Mouse (Mus musculus) lung, embryonic 14.5 days (tissue): Measurements from ENCODE around the gene Zfp524. TPM values are rescaled to one million over a fixed set of nuclear protein-coding genes. Genes with fewer than 3 reads are reported as not detected.

ENCODE experiments used
- ATAC-seq: fragments of 200-750 bp; cut with Nextera tagmentation; 2 replicates; pipeline ENCODE4 v1.8.0; 2017; ENCODE audit warnings: mild to moderate bottlenecking, moderate TSS enrichment, moderate library complexity; ENCODE audit not compliant: insufficient read depth
- DNase-seq: peaks from one replicate; pipeline ENCODE4 v3.0.0-alpha.2; 2015
- H3K27ac ChIP-seq: fragments of 300-500 bp; sonication (generic); 2 replicates; pipeline ENCODE4 v1.5.1; 2014; ENCODE audit warnings: low read depth, mild to moderate bottlenecking, moderate library complexity
- H3K27me3 ChIP-seq: fragments of 300-500 bp; sonication (generic); 2 replicates; pipeline ENCODE4 v1.6.1; 2014; ENCODE audit warnings: low read length, control low read depth; ENCODE audit not compliant: insufficient read depth
- H3K36me3 ChIP-seq: fragments of 300-500 bp; sonication (generic); 2 replicates; pipeline ENCODE4 v1.6.1; 2014; ENCODE audit warnings: control low read depth; ENCODE audit not compliant: insufficient read depth
- H3K4me1 ChIP-seq: fragments of 300-500 bp; sonication (generic); 2 replicates; pipeline ENCODE4 v1.6.1; 2014; ENCODE audit warnings: antibody characterized with exemption, control low read depth; ENCODE audit not compliant: insufficient read depth
- H3K4me2 ChIP-seq: fragments of 300-500 bp; sonication (generic); 2 replicates; pipeline ENCODE4 v1.6.1; 2014; ENCODE audit warnings: mild to moderate bottlenecking
- H3K4me3 ChIP-seq: fragments of 300-500 bp; sonication (generic); 2 replicates; pipeline ENCODE4 v1.5.1; 2014; ENCODE audit warnings: low read depth, low read length
- H3K9ac ChIP-seq: fragments of 300-500 bp; sonication (generic); 2 replicates; pipeline ENCODE4 v1.6.1; 2014
- H3K9me3 ChIP-seq: fragments of 300-500 bp; sonication (generic); 2 replicates; pipeline ENCODE4 v1.6.1; 2016; ENCODE audit warnings: low read depth, low read length, control low read depth
- CTCF ChIP-seq: IDR thresholded peaks from 2 replicates; pipeline ENCODE4 v1.5.1; 2016; ENCODE audit warnings: antibody characterized with exemption, low read depth
- WGBS: fragments of 180-500 bp; shearing (Covaris S2); extraction: QIAGEN DNeasy Blood & Tissue Kit; methylation state at CpG from one replicate; pipeline ENCODE4 v1.1.7; 2014; 5-methylcytosine and 5-hydroxymethylcytosine counted together
- polyA plus RNA-seq: library from polyadenylated mRNA; unstranded; fragments of >200 nt; fragmentation: Nextera tagmentation; extraction: Ambion mirVana; gene quantifications from 2 replicates; pipeline ENCODE4 v1.2.1, GENCODE M21; 2014

Gene Zfp524
- 13.6 and 13.8 TPM in 2 replicates for polyA plus RNA-seq

DNA sequence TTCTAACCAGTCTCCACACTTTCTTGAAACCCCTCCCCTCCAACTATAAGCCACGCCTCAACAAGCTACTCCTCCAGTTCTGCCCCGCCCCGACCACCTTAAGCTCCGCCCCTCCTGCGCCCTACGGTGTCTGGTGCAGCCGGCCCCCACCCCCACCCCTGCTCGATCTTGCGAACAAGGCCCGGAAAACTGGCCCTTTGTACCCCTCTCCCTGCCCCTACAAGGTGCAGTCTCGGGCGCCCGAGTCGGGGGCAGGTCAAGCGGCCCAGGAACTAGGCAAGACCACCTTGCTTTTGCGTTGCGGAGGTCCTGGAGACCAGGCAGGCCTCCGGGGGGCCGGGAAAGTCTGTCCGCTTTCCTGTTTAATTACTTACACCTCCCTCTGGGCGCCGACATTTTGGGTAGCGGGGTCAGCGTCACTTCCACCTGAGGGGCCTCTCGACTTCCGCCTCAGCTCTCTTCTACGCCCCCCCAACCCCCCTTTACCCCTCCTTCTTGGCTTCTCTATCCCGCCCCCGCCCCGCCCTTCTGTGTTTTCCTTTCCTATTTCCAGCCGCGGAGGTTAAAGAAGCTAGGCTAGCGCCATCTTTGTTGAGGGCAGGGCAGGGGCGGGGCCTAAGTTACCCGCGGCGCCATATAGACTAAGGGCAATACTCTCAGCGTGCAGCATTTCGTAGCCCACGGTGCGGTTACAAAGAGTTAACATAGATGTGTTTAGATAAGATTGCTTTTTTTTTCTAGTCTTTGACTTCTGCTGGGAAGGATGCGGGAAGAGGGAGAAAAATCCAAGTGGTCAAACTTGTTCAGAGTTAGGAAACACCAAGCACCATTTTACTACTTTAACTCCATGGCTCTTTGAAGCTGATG is at the start of gene Zfp524, which contains the start of gene Fiz1:
Gene Zfp524, plus strand, starts transcription at position 165 of the 867 bp plus-strand sequence.
Gene Fiz1, minus strand, starts transcription at position 447 of the 867 bp plus-strand sequence.
- Histone ChIP-seq H3K27me3 (no peaks in the 10 kb centered on the region), H3K9ac (peak within 1 kb of the TSS; percentile 76), H3K9me3 (no peaks in the 10 kb centered on the region), H3K4me1 (no peaks in the 10 kb centered on the region), H3K36me3 (peaks cover 34% of the 10 kb centered on the region), H3K4me3 (peak within 1 kb of the TSS; percentile 62), H3K27ac (peak within 1 kb of the TSS; percentile 97), H3K4me2 (peak within 1 kb of the TSS; percentile 66)
- ATAC-seq (peak; percentile 79), DNase-seq (peak; percentile 97)
- no peak for TF ChIP-seq CTCF
- WGBS = under 1% methylated on average over 42 of the region's 42 CpGs

DNA sequence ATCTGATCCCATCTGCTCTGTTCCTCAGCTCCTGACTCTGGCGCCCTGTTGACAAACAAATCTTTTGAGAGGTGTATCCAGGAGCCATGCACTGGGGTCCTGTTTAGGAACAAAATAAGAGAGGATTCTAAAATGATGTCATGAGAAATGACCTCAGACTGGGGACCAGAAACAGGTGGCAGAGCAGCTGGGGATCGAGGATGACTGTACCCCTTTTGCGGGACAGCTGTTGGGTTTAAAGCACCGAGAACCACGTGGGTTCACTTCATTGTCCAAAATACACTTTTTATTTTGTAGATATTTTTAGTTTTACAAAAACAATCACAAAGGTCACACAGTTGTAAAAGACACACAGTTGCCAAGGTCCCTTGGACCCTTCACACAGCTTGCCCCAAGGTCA is 49.2 kb upstream of the Zfp524 start:
- Histone ChIP-seq H3K9ac (no peak overlapping the region), H3K36me3 (no peaks in the 10 kb centered on the region), H3K4me1 (no peaks in the 10 kb centered on the region), H3K27ac (no peak overlapping the region), H3K4me2 (no peak overlapping the region), H3K27me3 (no peaks in the 10 kb centered on the region), H3K9me3 (no peaks in the 10 kb centered on the region), H3K4me3 (no peak overlapping the region)
- TF ChIP-seq CTCF = no peak
- DNase-seq (no peak), ATAC-seq (no peak)
- 73% methylated on average over 5 of the region's 5 CpGs for WGBS

DNA sequence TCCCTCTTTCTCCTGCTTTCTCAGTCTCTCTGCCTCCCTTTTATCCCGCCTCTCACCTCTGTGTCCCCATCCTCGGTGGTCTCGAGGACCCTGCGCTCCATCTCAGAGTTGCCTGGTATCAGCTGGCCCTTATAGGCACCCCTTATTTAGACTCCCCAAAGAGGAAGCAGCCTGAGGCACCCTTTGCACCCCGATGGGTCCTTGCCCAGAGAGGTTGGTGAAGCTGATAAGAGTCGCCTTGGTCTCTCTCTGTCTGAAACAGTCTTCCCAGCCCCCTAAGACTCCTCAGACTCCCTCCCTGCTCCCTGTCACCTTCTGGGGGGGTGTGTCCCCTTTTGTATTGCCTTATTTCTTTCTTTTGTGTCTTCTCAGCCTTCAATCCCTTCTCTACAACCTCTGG is 43.1 kb upstream of the Zfp524 start, which contains the start of gene Sbk3:
Gene Sbk3, minus strand, starts transcription at position 101 of the 400 bp plus-strand sequence.
- DNase-seq (no peak), ATAC-seq (no peak; the same call in 1 of the 2 replicates)
- Histone ChIP-seq H3K27me3 (no peaks in the 10 kb centered on the region), H3K4me3 (no peak within 1 kb of the TSS), H3K4me1 (no peaks in the 10 kb centered on the region), H3K9ac (no peak within 1 kb of the TSS), H3K36me3 (no peaks in the 10 kb centered on the region), H3K9me3 (no peaks in the 10 kb centered on the region), H3K27ac (peak within 1 kb of the TSS; percentile 15; the same call in 1 of the 2 replicates), H3K4me2 (no peak within 1 kb of the TSS)
- TF ChIP-seq CTCF = no peak
- WGBS = 38% methylated on average over 6 of the region's 6 CpGs

DNA sequence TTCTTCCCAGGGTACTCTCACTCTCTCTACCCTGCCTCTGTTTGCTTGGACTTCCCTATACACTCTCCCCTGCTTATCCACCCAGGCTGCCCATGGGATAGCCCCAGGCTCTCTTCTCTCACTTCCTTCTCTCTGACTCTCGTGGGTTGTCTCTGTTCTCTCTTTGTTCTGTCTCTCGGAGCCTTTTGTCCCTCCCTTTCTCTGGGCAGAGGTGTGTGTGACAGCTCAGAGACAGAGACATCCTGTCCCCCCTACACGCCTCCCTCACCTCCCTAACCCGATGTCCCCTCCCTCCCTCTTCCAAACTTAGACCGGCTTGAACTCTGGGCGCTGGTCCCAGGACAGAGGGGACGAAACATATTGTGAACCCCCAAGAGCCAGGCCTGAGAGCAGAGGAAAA is 42.5 kb upstream of the Zfp524 start:
- Histone ChIP-seq H3K9me3 (no peaks in the 10 kb centered on the region), H3K4me3 (no peak overlapping the region), H3K36me3 (no peaks in the 10 kb centered on the region), H3K4me1 (no peaks in the 10 kb centered on the region), H3K9ac (no peak overlapping the region), H3K4me2 (no peak overlapping the region), H3K27me3 (no peaks in the 10 kb centered on the region), H3K27ac (peak overlapping the region; percentile 15; the same call in 1 of the 2 replicates)
- DNase-seq (peak; percentile 65), ATAC-seq (peak; percentile 84)
- 11% methylated on average over 7 of the region's 7 CpGs for WGBS
- no peak for TF ChIP-seq CTCF

DNA sequence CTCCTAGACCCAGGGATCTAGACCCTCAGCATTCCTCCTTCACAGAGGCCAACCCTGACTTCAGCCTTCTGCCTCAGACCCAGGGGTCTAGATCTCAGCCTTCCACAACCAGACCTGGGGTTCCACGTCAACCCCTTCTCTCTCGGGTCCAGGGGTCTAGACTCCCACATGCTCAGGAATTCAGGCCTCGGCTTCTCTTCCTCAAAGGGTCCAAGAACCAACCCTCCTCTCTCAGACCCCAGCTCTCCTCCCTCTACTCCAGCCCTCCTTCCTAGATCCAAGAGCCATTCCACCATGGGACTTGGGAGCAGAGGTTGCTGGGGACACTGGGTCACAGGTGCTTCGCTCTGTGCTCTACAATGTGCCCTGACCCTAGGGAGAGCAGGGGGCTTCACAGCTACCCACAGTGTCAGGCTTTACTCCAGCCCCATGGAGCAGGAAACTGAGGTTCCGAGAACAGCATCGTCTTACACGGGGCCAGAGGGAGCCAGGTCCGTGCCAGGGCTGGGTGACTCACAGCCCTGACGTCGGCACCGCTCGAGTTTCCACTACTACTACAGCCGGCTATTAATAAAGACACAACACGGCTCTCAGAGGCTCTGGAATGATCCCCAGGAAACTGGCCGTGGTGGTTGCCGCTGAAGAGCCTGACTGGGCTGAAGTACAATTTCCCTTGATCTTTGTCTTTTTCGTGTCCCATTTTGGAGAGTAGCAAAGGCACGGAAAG is 41.7 kb upstream of the Zfp524 start:
- 64% methylated on average over 18 of the region's 18 CpGs for WGBS
- no peak overlapping the region for H3K9ac ChIP-seq
- ATAC-seq (0 out of 2 replicates have a peak, but pooled peaks have one; percentile 1), DNase-seq (peak; percentile 15)
- H3K27ac ChIP-seq = peak overlapping the region; percentile 15
- no peak overlapping the region for H3K4me3 ChIP-seq
- H3K36me3 ChIP-seq = no peaks in the 10 kb centered on the region
- no peaks in the 10 kb centered on the region for H3K9me3 ChIP-seq
- H3K4me1 ChIP-seq = no peaks in the 10 kb centered on the region
- H3K4me2 ChIP-seq = no peak overlapping the region
- H3K27me3 ChIP-seq = no peaks in the 10 kb centered on the region
- no peak for TF ChIP-seq CTCF

DNA sequence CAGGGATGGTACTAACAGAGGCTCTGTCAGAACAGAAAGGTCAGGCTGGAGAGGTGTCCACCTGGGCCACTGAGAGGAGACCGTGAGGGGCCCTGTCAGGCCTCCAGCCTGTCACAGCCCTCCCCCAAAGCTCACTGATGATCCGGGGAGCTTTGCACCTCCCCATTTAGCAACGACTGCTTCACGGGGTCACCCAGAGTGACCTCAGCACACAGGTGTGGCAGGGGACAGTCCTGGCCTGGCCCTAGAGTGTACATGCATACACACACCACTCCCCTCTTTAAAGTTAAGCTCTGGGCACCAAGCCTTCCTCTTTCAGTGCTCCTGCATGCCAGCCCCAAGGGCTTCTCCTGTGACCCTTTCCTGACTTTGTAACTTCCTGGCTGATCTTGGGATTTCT is 38.8 kb upstream of the Zfp524 start:
- Histone ChIP-seq H3K4me1 (no peaks in the 10 kb centered on the region), H3K9ac (no peak overlapping the region), H3K27me3 (no peaks in the 10 kb centered on the region), H3K9me3 (no peaks in the 10 kb centered on the region), H3K4me2 (no peak overlapping the region), H3K4me3 (no peak overlapping the region), H3K36me3 (no peaks in the 10 kb centered on the region), H3K27ac (no peak overlapping the region)
- WGBS = 49% methylated on average over 4 of the region's 4 CpGs
- DNase-seq = no peak
- TF ChIP-seq CTCF = no peak
- ATAC-seq = no peak

DNA sequence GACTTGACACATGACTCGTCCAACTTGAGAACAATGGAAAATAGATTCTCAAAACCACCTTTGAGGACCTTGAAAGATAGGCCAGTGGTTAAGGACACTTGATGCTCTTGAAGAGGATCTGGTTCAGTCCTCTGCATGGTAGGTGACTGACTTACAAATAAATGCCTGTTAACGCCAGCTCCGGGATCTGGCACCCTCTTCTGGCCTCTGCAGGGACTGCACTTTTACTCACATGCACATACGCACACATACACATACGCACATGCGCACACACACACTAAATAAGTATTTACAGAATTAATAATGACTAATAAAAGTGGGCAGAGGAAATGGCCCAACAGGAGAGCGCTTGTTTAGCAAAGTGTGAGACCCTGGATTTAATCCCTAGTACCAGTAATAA is 37.4 kb upstream of the Zfp524 start:
- Histone ChIP-seq H3K4me2 (no peak overlapping the region), H3K4me3 (no peak overlapping the region), H3K9me3 (no peaks in the 10 kb centered on the region), H3K36me3 (no peaks in the 10 kb centered on the region), H3K27ac (no peak overlapping the region), H3K9ac (no peak overlapping the region), H3K27me3 (no peaks in the 10 kb centered on the region), H3K4me1 (no peaks in the 10 kb centered on the region)
- peak; percentile 30 for TF ChIP-seq CTCF
- WGBS = 84% methylated on average over 7 of the region's 7 CpGs
- DNase-seq = no peak
- no peak for ATAC-seq
